Mouse (Mus musculus) hindbrain, postnatal 0 days (tissue): ENCODE data around the gene Cox6a1. TPM values are rescaled to one million over a fixed set of nuclear protein-coding genes. Genes with fewer than 3 reads are reported as not detected.

ENCODE experiments used
- ATAC-seq: fragments of 200-750 bp; cut with Nextera tagmentation; 2 replicates; pipeline ENCODE4 v1.8.0; 2017; ENCODE audit warnings: mild to moderate bottlenecking, moderate TSS enrichment, moderate library complexity
- DNase-seq: peaks from one replicate; pipeline ENCODE4 v3.0.0-alpha.2; 2015; ENCODE audit warnings: low spot score
- H3K27ac ChIP-seq: fragments of 300-500 bp; sonication (generic); 2 replicates; pipeline ENCODE4 v1.5.1; 2014; ENCODE audit warnings: mild to moderate bottlenecking
- H3K27me3 ChIP-seq: fragments of 300-500 bp; sonication (generic); 2 replicates; pipeline ENCODE4 v1.6.1; 2014; ENCODE audit warnings: low read length, mixed read lengths; ENCODE audit not compliant: insufficient read depth
- H3K36me3 ChIP-seq: fragments of 300-500 bp; sonication (generic); 2 replicates; pipeline ENCODE4 v1.6.1; 2014; ENCODE audit warnings: low read length, mixed read lengths; ENCODE audit not compliant: insufficient read depth
- H3K4me1 ChIP-seq: fragments of 300-500 bp; sonication (generic); 2 replicates; pipeline ENCODE4 v1.6.1; 2014; ENCODE audit warnings: antibody characterized with exemption, low read length, mixed read lengths; ENCODE audit not compliant: insufficient read depth
- H3K4me2 ChIP-seq: fragments of 300-500 bp; sonication (generic); 2 replicates; pipeline ENCODE4 v1.6.1; 2014; ENCODE audit warnings: low read depth, mild to moderate bottlenecking, low read length, moderate library complexity, mixed read lengths
- H3K4me3 ChIP-seq: fragments of 300-500 bp; sonication (generic); 2 replicates; pipeline ENCODE4 v1.5.1; 2014; ENCODE audit warnings: low read length
- H3K9ac ChIP-seq: fragments of 300-500 bp; sonication (generic); replicated peaks from 2 replicates; pipeline ENCODE4 v1.6.1; 2014; ENCODE audit warnings: mild to moderate bottlenecking, low read length, moderate library complexity, mixed read lengths
- H3K9me3 ChIP-seq: fragments of 300-500 bp; sonication (generic); 2 replicates; pipeline ENCODE4 v1.6.1; 2016; ENCODE audit warnings: low read length, mixed read lengths
- CTCF ChIP-seq: IDR thresholded peaks from 2 replicates; pipeline ENCODE4 v1.5.1; 2016; ENCODE audit warnings: antibody characterized with exemption, control low read depth, low read depth
- WGBS: fragments of 180-500 bp; shearing (Covaris S2); extraction: QIAGEN DNeasy Blood & Tissue Kit; methylation state at CpG from one replicate; pipeline ENCODE4 v1.1.7; 2014; 5-methylcytosine and 5-hydroxymethylcytosine counted together
- polyA plus RNA-seq: library from polyadenylated mRNA; unstranded; fragments of >200 nt; fragmentation: Nextera tagmentation; extraction: Ambion mirVana; gene quantifications from 2 replicates; pipeline ENCODE4 v1.2.1, GENCODE M21; 2015
- total RNA-seq: library from RNA; depleted of rRNA; stranded (reverse); fragments of >200 nt; gene quantifications from 2 replicates; pipeline ENCODE4 v1.2.3, GENCODE M21; 2014; rRNA removed

Gene Cox6a1
- total RNA-seq, result 1,147 and 1,391 TPM in 2 replicates
- polyA plus RNA-seq, result 1,694 and 1,700 TPM in 2 replicates

- Histone ChIP-seq H3K9me3 (no peaks in the 10 kb centered on the region), H3K9ac (peak within 1 kb of the TSS; percentile 72), H3K4me3 (peak within 1 kb of the TSS; percentile 80), H3K4me1 (peaks cover 6% of the 10 kb centered on the region), H3K4me2 (peak within 1 kb of the TSS; percentile 86), H3K27me3 (no peaks in the 10 kb centered on the region), H3K36me3 (peaks cover 20% of the 10 kb centered on the region), H3K27ac (peak within 1 kb of the TSS; percentile 76)
- DNase-seq (peak; percentile 99), ATAC-seq (peak; percentile 97)
- TF ChIP-seq CTCF, result peak; percentile 55
- WGBS, result under 1% methylated on average over 72 of the region's 74 CpGs
Observed at GRCm38 (mm10) chr5:115348546-115349224, at the start of gene Cox6a1. Cox6a1 (minus strand) TSS chr5:115348981.

GRCm38 (mm10) chr5:115397839-115398780 lies 49.3 kb upstream of the Cox6a1 start:
- under 1% methylated on average over 46 of the region's 48 CpGs for WGBS
- peak overlapping the region; percentile 72 for H3K9ac ChIP-seq
- no peaks in the 10 kb centered on the region for H3K36me3 ChIP-seq
- H3K9me3 ChIP-seq, result no peaks in the 10 kb centered on the region
- peak overlapping the region; percentile 61 for H3K4me2 ChIP-seq
- ATAC-seq (peak; percentile 90), DNase-seq (peak; percentile 84)
- peak overlapping the region; percentile 59 for H3K27ac ChIP-seq
- no peaks in the 10 kb centered on the region for H3K27me3 ChIP-seq
- peak overlapping the region; percentile 33 for H3K4me3 ChIP-seq
- TF ChIP-seq CTCF, result no peak
- H3K4me1 ChIP-seq, result no peaks in the 10 kb centered on the region

GRCm38 (mm10) chr5:115396654-115397053 lies 47.9 kb upstream of the Cox6a1 start:
- Histone ChIP-seq H3K9ac (no peak overlapping the region), H3K4me2 (no peak overlapping the region), H3K9me3 (no peaks in the 10 kb centered on the region), H3K4me1 (no peaks in the 10 kb centered on the region), H3K4me3 (no peak overlapping the region), H3K27me3 (no peaks in the 10 kb centered on the region), H3K27ac (no peak overlapping the region), H3K36me3 (no peaks in the 10 kb centered on the region)
- no peak for TF ChIP-seq CTCF
- DNase-seq, result no peak
- no peak for ATAC-seq
- 59% methylated on average over 11 of the region's 11 CpGs for WGBS

- no peak overlapping the region for H3K27ac ChIP-seq
- no peaks in the 10 kb centered on the region for H3K27me3 ChIP-seq
- no peaks in the 10 kb centered on the region for H3K9me3 ChIP-seq
- no peak for DNase-seq
- H3K4me2 ChIP-seq, result no peak overlapping the region
- ATAC-seq, result no peak
- H3K9ac ChIP-seq, result no peak overlapping the region
- no peaks in the 10 kb centered on the region for H3K36me3 ChIP-seq
- H3K4me1 ChIP-seq, result no peaks in the 10 kb centered on the region
- H3K4me3 ChIP-seq, result no peak overlapping the region
- WGBS, result 27% methylated on average over 10 of the region's 10 CpGs
- no peak for TF ChIP-seq CTCF
Observed at GRCm38 (mm10) chr5:115394836-115395235, 46.1 kb upstream of the Cox6a1 start.

- ATAC-seq, result no peak
- Histone ChIP-seq H3K4me3 (no peak overlapping the region), H3K4me1 (no peaks in the 10 kb centered on the region), H3K27me3 (no peaks in the 10 kb centered on the region), H3K27ac (no peak overlapping the region), H3K9me3 (no peaks in the 10 kb centered on the region), H3K36me3 (no peaks in the 10 kb centered on the region), H3K4me2 (no peak overlapping the region), H3K9ac (no peak overlapping the region)
- TF ChIP-seq CTCF, result no peak
- WGBS, result 3% methylated on average over 8 of the region's 8 CpGs
- no peak for DNase-seq
Observed at GRCm38 (mm10) chr5:115394223-115394622, 45.4 kb upstream of the Cox6a1 start.

- Histone ChIP-seq H3K27ac (no peak overlapping the region), H3K9me3 (no peaks in the 10 kb centered on the region), H3K4me1 (no peaks in the 10 kb centered on the region), H3K27me3 (no peaks in the 10 kb centered on the region), H3K4me2 (no peak overlapping the region), H3K36me3 (no peaks in the 10 kb centered on the region), H3K4me3 (no peak overlapping the region), H3K9ac (no peak overlapping the region)
- ATAC-seq (no peak), DNase-seq (no peak)
- 93% methylated on average over 1 of the region's 1 CpGs for WGBS
- TF ChIP-seq CTCF, result no peak
Observed at GRCm38 (mm10) chr5:115392969-115393368, 44.2 kb upstream of the Cox6a1 start.
